Mouse (Mus musculus) c-Kit-positive CD71-positive TER-119-negative erythroid progenitor cells, embryonic 14.5 days (primary cell): ENCODE measurements around the gene Olfr221.
"Not testable (repeated sequence)": the region's sequence is repeated elsewhere in the genome, so short reads cannot be mapped to it uniquely, and the experiment has no call there.

Source experiments
- DNase-seq: peaks from one replicate; pipeline ENCODE4 v3.0.0-alpha.2; 2013; ENCODE audit warnings: low read depth

Olfr221 gene

DNA sequence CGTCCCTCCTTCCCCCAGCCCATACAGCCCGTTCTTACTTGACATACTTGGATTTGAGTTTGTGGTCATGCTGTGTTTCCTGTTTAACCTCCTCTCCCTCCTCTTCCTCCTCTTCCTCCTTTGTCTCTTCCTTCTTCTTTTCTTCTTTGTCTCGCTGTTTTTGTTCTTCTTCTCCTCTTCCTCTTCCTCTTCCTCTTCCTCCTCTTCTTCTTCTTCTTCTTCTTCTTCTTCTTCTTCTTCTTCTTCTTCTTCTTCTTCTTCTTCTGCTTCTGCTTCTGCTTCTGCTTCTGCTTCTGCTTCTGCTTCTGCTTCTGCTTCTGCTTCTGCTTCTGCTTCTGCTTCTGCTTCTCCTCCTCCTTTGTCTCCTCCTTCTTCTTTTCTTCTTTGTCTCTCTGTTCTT is at the start of gene Olfr221:
Gene Olfr221, minus strand, starts transcription at position 101 of the 400 bp plus-strand sequence.
- DNase-seq, result not testable (repeated sequence)

DNA sequence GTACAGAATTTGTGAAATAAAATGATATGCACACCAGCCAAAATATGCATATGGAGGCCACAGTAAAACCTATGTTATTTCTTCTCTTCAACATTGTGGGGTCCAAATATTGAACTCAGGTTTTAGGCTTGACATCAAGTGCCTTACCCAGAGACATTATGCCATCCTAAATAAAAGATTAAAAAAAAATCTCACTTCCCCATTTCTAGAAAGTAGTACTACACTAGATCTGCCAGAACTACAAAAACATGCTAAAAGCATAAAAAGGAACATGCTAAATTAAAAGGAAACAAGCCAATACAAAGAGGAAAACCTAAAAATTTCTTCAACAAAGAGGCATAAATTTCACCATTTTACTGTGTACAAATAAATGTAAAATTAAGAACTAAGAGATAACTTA is 40.8 kb upstream of the Olfr221 start:
- DNase-seq, result no peak

DNA sequence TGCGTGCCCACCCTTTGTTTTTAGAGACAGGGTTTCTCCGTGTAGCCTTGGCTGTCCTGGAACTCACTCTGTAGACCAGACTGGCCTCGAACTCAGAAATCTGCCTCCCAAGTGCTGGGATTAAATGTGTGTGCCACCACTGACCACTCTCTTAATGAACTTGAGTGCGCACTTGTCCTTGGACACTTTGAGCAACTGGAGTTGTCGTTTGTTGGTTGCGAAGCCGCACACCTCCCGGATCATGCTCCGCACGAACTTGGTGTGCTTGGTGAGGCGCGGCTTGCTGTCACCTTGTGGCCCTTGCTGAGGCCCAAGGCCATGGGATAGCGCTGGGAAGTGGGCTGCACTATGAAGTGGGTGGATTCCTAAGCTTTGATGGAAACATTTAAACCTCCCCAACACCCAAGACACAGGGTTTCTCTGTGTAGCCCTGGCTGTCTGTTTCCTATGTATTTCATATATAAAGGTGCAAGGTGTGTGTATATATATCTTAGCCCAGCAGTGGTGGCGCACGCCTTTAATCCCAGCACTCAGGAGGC is 29.4 kb upstream of the Olfr221 start:
- no peak for DNase-seq

DNA sequence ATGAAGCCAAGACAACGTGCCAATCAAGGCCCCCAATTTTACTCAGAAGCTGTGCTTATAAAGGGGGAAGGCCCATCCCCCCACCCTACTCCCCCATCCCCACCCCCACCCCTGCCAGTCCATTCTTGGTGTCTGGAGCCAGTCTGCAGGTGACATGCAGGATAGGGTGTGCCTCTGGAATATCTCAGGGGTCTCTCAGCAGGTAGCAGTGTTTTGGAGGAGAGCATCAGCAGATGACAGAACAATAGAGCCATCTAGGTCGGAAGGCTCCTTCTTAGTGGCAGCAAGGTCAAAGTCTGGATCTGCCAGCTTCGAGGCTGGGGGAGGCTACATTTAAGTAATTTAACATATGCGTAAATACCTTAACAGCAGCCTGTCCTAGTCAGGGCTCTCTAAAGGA is 23.9 kb upstream of the Olfr221 start:
- no peak for DNase-seq

DNA sequence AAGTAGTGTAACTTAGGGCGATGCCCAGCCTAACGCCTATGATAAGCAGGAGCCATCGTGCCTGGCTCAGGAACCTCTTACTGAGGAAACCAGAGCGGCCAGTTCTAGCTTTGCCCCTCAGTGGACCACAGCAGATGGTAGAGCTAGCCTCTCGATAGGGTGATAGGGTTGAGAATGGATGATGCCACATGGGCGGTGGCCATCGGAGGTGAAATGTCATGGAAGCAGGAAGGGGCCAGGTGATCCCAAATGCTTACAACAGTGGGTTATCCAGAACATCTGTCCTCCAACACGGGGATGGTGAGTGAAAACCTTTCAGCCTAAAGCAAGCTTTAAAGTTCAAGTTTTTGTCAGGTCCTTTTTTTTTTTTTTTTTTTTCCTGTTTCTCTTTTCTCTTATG is 19.5 kb upstream of the Olfr221 start:
- no peak for DNase-seq

DNA sequence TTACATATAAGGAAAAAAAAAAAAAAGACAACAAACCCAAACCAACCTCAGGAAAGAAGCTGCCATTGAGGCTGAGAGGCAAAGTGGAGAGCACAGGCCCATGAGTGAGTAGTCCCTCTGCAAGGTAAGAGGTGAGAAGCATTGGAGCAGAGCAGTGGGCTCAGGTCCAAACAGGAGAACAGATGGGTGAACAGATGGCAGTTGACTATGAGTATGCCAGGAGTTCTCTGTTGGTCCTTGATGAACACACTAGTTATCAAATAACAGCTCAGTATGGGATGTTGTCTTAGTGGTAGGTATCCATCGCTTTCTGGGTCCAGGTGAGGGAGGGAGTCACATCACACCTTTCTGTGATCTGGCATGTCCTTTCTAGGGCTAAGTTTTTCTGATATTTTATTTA is 18.5 kb upstream of the Olfr221 start:
- no peak for DNase-seq

DNA sequence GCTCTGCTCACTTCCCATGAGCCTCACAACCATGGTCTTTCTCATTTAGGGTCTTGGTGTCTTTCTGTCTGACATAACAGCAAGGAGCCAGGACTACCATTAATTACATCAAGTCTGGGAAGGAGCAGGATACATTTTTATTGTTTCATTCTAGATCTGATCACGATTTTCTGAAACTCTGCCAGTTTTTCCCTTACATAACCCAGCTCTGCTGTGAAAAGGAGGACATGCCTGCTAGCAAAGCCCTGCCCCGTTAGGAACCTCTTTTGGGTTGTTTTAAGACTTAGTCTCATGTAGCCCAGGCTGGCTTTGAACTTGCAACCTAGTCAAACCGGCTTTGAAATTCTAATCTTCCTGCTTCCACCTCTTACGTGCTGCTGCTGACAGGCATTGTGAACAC is 17.7 kb upstream of the Olfr221 start:
- DNase-seq, result no peak

DNA sequence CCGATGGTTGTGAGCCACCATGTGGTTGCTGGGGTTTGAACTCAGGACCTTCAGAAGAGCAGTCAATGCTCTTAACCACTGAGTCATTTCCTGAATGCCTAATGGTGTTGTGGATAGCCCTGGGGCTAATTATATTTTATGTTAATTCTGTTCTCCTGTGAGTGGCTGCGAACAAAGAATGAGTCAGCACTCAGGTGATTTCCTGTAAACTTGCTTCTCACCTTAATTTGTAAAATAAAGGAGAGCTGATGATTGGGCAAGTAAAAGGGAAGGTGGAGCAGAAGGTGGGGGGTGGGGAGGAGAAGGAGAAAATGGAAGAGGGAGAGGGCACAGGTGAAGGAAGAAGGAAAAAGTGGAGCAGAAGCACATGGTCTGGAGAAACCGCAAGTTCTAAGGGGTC is 10.5 kb upstream of the Olfr221 start:
- DNase-seq, result not testable (repeated sequence)

DNA sequence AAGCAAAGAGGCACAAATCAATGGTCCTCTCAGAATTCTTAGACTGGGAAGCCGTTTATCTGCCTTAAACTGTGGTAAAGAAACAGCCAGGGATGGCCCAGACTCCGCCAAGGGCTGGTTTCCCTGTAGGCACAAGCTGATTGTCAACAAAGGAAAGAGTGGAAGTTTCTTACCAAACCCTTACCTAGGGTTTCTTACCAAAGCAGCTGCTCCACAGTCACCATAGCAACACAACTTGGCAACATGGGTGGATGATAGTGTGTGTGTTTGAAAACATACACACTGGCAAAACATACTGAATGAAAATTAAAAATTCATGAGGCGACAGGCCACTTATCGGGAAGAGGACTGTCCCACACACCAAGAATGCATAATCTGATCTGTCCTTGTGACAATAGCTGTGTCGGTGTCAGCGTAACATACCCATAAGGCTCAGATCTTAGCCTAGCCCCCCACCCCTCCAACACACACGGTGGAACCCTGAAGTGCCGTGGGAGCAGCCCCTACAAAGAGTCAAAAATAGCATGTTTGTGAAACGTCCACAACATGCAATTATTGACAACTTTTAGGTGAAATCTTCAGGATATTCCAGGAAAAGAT is 3.8 kb upstream of the Olfr221 start:
- no peak for DNase-seq

DNA sequence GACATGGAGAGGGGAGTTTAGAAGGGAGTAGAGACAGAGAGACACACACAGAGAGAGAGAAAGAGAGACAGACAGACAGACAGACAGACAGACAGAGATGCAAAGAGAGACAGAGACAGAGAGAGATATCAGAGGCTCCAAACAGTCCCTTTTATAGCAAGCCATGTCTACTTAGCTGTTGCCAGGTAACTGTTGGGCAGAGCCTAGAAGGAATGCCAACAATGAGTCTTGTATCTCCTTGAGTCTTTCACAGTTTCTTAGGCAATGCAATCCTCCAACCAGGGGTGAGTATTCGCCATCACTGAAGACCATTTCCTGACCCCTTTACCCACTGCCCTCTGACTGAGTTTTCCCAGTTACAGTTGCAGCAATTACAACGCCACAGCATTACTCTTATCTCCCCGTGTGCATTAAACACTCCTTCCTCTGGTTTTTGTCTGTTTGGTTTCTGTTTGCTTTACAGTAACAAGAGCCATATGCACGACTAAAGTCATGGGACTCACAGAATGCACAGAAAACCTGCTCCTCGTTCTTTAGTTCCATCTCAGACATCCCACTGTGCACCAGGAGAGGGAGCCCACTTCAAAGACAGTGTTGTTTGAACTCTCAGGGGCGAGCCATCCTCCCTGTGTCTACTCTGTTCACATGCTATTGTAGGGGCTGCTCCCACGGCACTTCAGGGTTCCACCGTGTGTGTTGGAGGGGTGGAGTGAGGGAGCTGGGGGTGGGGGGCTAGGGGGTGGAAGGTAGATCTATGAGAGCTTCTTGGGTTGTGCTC is 2.8 kb upstream of the Olfr221 start:
- DNase-seq, result peak; percentile 29

DNA sequence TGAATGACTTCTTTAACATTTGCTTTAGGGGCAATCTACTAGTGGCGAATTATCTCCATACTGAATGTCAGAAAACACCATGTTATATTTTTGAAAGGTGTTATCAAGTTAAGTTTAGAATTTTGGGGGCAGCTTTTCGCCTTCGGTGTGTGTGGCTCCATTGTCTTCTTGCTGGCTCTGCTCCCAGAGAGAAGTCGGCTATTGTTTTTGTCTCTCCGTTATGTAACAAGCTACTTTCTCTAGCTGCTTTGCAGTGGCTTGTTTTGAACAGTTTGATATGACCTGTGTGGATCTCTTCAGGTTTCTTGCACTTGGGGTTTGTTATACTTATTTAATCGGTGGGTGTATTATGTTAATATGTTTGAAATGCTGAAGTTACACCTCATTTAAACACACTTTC is 1.2 kb upstream of the Olfr221 start:
- DNase-seq, result no peak

DNA sequence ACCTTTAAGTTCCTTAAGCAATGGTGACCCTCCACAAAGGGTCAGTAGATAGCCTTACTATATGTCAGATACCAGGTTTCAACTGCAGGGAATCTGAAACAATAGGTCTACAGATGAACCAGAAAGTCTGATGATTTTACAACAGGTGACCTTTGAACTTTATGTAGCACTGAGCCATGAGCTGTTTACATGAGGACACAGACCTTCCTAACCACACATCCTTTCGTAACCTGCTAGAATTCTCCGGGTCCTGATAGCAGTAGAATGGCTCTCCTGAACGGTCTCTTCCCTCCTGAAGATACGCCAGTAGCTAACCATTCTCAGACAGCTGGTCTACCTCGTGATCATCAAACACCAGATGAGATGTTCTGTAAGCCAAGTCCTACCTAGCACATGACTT is 2.9 kb downstream of the Olfr221 start:
- no peak for DNase-seq

DNA sequence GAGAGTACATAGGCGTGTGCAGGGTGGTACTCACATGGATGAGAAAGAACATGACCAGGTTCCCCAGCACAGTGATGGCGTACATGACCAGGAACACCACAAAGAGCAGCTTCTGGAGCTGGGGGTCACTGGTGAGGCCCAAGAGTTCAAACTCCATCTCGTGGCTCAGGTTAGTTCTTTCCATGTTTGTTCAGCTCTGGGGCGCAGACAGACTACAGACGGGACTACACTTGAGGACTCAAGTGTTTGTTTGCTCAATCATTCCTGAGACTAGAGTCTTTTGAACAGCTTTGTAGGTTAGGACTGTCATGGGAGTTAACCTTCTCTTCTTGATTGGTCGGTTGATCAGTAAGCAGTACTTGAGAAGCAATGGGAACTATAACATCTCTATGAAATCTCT is 6.3 kb downstream of the Olfr221 start:
- no peak for DNase-seq

DNA sequence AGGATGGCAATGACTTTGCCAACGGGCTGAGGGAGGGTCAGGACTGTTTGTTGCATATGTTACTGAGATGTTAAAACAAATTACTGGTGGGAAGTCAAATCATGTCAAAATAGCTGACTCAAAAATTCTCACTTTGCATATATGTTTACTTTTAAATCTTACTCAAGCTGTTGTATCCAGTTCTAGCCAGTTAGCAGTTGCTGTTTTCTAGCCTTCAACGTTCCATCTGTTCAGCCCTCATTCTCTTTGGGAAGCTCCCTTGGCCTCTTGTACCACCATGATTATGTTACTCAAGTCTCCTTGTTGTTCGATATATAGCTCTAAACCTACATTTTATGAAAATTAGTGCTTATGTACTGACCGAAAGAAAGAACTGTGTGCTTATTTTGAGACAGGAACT is 15.9 kb downstream of the Olfr221 start:
- no peak for DNase-seq

DNA sequence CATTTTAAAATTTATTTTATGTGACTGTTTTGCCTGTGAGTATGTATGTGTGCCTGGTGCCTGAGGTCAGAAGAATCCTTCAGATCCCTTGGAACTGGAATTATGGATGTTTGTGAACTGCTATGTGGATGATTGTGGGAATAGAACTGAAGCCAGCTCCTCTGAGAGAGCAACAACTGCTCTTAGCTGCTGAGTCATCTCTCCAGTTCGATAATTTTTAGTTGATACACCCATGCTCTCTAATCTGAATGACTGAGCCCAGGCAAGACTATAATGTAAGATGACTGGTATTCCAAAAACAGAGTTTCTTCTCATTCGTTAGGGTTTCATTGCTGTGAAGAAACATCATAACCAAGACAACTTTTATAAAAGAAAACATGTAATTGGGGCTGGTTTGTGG is 18.1 kb downstream of the Olfr221 start:
- DNase-seq, result no peak

DNA sequence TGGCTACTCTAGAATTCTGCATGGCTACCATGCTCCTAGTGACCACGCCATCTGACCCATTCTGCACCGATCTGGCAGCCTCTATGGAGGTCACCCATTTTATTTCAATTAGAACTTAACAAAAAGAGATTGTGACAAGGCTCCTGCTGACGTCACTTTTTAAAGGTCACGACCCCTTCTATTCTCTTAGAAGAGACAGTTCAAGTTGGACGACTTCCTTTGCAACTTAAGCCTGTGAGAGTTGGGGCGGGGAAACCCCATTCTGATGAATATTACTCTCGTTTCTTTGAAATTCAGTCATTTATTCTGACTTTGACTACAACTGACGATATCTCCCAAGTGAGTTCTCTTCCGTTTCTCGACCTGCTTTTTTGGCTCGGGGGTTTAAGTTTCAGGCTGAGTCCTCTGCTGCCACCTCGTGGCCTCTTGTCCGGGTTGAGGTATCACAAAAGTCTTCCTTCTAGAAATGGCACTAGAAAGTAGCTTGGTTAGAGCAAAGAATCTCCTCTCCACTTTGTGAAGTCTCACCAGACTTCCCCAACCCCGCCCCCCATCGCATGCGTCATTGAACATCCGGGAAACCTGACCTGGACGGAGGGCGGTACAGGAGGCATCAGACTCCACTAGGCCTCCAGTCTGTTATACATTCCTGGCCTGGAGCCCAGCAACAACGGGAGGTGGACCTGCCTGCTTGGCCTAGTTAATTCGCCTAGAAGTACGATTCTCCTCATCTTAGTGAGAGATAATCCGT is 19.4 kb downstream of the Olfr221 start:
- DNase-seq, result peak; percentile 87

DNA sequence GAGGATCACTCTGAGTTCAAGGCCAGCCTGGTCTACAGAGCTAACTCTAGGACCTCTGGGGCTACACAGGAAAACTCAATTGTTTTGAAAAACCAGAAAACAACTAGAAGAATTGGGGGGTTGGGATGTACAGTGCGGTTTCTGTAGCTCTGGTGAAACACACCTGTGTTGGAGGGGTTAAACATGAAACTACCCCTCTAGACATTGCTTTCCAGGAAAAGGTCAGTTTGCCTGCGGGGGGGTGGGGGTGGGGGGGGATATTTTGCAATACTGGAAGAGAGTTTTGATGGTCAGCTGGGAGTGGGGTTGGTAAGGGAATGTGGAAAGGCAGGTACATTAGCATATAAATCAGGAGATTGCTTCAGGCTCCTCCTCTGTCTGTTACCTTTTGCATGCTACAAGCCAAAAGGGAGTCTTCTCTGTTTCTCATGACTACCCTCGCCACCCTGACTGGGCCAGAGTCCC is 20.0 kb downstream of the Olfr221 start:
- DNase-seq, result no peak

DNA sequence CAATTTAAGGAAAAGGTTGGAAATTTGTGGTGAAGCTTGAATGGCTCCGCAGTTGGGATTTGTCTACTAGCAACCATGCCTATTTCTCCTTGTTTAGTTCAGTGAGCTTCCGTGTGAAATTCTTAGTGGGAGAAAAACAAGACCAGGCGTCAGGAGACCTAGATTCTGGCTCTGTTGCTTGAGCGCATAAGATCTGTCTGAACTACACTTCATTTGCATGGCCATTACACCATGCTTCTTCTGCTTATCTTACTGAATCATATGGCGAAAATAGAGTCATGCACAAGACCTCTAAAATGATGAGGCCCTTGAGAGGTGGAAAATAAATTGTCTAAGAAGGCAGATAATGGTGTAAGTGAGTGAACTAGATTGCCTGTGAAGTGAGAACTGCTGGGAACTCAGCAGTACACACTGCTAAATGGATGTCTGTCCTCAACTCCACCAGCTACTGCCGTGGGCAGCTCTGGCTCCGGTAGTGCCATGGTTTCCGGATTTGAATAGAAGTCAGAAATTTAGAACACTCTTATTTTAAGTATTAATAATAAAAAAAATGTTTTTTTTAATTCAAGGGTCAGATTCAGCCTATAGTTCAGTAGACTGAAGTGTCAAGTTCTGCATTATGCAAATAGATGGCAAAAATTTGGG is 20.6 kb downstream of the Olfr221 start:
- no peak for DNase-seq

DNA sequence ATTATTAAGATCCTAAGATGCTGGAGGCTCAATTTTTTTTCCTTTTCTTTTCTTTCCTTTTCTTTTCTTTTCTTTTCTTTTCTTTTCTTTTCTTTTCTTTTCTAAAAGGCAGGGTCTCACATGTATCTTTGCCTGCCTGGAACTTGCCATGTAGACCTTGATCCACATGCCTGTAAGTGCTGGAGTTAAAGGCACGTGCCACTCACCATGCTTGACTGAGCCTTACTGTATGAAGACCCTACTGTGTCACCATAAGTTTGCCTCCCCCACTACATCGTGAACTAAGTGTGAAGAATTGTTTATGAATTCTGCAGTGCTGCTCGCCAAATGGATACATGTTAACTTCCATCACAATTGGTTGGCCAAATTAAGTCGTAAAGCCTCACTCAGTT is 21.1 kb downstream of the Olfr221 start:
- DNase-seq, result no peak

DNA sequence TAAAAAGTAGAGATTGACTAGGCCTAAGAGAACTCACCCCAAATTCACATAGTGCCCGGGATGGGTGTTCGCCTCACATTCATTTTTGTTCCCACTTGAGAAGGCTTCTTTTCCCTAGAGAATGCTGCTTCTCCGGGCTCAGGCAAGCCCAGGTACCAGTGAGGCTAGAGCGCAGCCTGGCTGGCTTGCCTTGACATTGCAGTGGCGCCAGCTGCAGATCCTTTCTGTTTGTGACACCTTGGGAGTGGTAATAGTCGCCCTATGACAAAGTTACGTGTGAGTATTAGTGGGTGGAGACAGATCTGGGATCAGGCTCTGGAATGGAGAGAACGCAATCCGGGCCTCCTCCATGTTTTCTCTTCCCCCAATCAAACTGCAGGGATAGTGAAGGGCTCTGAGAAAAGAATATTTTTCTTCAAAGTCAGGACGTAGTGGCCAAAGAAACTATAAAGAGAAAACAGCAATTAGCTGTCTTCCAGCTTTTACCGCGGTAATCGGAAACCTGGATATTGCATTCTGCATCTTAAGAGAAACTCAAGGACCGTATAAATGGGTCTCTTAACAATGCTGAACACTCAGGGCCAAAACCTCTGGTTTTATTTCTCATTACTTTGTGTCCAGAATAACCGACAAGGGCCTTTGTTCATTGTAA is 21.6 kb downstream of the Olfr221 start, which contains the start of gene Zfp219:
Gene Zfp219, minus strand, starts transcription at position 248 of the 652 bp plus-strand sequence.
- DNase-seq, result peak; percentile 76

DNA sequence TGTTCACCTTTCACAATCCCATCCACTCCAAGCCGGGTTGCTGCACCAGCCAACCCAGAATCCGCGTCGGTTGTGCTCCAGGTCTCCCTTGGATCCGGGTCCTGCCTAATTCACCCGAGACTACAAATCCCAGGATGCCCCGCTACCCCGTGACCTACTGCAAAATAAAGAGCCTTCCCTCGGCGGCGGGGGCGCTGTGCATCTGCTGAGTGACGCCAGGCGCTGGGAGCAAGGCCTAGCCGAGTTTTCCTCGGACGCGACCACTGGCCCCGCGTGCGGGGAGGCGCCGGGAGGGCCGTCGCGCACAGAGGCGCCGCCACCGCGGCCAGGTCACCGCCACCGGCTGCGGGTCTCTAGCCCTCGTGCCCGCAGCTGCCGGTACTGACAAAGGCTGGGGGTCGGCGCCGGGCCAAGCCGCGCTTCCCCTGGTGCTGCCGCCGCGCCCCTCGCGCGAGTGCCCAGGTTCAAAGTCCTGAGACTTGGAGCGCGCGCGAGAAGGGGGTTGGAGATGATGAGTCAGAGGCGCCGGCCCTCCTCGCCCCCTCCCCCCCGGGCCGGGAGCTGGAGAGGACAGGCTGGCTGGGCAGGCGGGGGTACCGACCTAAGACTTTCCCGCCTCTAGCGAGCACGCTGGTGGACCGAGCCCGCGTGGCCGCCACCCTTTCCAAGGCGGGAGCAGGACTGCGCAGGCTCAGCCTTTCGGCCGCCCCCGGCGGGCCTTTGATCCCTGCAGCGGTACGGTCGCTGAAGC is 22.5 kb downstream of the Olfr221 start:
- DNase-seq, result peak; percentile 96
